Mouse (Mus musculus): ENCODE data around the gene Sptb.
A peak's percentile ranks its signal among the peaks of the same experiment; 100 is the strongest.

- TF ChIP-seq CTCF (IDR thresholded peaks at IDR 0.05; ENCODE audit: low read depth) (peak; percentile 89), EP300 (IDR thresholded peaks at IDR 0.05; ENCODE audit: low read depth) (no peak)
Observed at GRCm38 (mm10) chr12:76596292-76597023, 113.9 kb downstream of the Sptb start.

All from heart, postnatal 0 days (tissue).